Mouse (Mus musculus) bone marrow, adult 2 months (tissue): ENCODE data around the gene Brf1.

ENCODE experiments used
- CTCF ChIP-seq: fragments of 200-500 bp; IDR thresholded peaks from 2 replicates; pipeline ENCODE4 v1.5.1; 2011; ENCODE audit warnings: low read length, control low read depth; ENCODE audit not compliant: control insufficient read depth, insufficient read depth
- POLR2A ChIP-seq: fragments of 200-500 bp; IDR thresholded peaks from 2 replicates; pipeline ENCODE4 v1.6.1; 2011; ENCODE audit warnings: low read depth, mild to moderate bottlenecking, control low read depth, low read length, borderline replicate concordance; ENCODE audit not compliant: control insufficient read depth

GRCm38 (mm10) chr12:112916698-112917400 is 83.7 kb downstream of the Brf1 start:
- TF ChIP-seq CTCF (no peak), POLR2A (no peak)
